Mouse (Mus musculus) liver, adult 2 months (tissue): ENCODE results near the gene Mlip. TPM values are rescaled to one million over a fixed set of nuclear protein-coding genes. Genes with fewer than 3 reads are reported as not detected.

Experiments
- DNase-seq: peaks from one replicate; pipeline ENCODE4 v3.0.0-alpha.2; 2011; ENCODE audit warnings: low read depth, low spot score; ENCODE audit errors: extremely low read depth
- H3K27ac ChIP-seq: fragments of 200-500 bp; replicated peaks from 2 replicates; pipeline ENCODE4 v1.5.1; 2012; ENCODE audit warnings: low read depth, mild to moderate bottlenecking, control low read depth, inconsistent platforms, low read length; ENCODE audit not compliant: insufficient read depth
- H3K27me3 ChIP-seq: fragments of 200-500 bp; 2 replicates; pipeline ENCODE4 v1.6.1; 2012; ENCODE audit warnings: mild to moderate bottlenecking, moderate library complexity, low read length, inconsistent platforms; ENCODE audit not compliant: control insufficient read depth, insufficient read depth
- H3K36me3 ChIP-seq: fragments of 200-500 bp; 2 replicates; pipeline ENCODE4 v1.6.1; 2012; ENCODE audit warnings: low read length, inconsistent platforms; ENCODE audit not compliant: control insufficient read depth, insufficient read depth
- H3K4me1 ChIP-seq: fragments of 200-500 bp; 2 replicates; pipeline ENCODE4 v1.6.1; 2011; ENCODE audit warnings: low read length; ENCODE audit not compliant: control insufficient read depth, insufficient read depth
- H3K4me3 ChIP-seq: fragments of 200-500 bp; 2 replicates; pipeline ENCODE4 v1.5.1; 2011; ENCODE audit warnings: low read depth, mild to moderate bottlenecking, control low read depth, low read length, moderate library complexity; ENCODE audit not compliant: insufficient read depth
- H3K79me2 ChIP-seq: fragments of 200-500 bp; 2 replicates; pipeline ENCODE4 v1.6.1; 2012; ENCODE audit warnings: inconsistent platforms, mild to moderate bottlenecking, low read length, moderate library complexity; ENCODE audit not compliant: control insufficient read depth, insufficient read depth
- H3K9ac ChIP-seq: fragments of 200-500 bp; 2 replicates; pipeline ENCODE4 v1.6.1; 2012; ENCODE audit warnings: low read depth, mild to moderate bottlenecking, control low read depth, inconsistent platforms, low read length
- CTCF ChIP-seq: fragments of 200-500 bp; IDR thresholded peaks from 2 replicates; pipeline ENCODE4 v1.5.1; 2011; ENCODE audit warnings: low read depth, low read length, control low read depth
- POLR2A ChIP-seq: fragments of 200-500 bp; IDR thresholded peaks from 2 replicates; pipeline ENCODE4 v1.6.1; 2011; ENCODE audit warnings: low read length, control low read depth; ENCODE audit not compliant: insufficient read depth; ENCODE audit errors: extremely low read depth
- WGBS: fragments of 180-500 bp; shearing (Covaris S2); methylation state at CpG from one replicate; pipeline ENCODE4 v1.1.7; 2018; 5-methylcytosine and 5-hydroxymethylcytosine counted together
- polyA plus RNA-seq: library from polyadenylated mRNA; depleted of rRNA; stranded (reverse); fragments of >200 nt; gene quantifications from 2 replicates; pipeline ENCODE4 v1.2.3, GENCODE M21; 2012
- total RNA-seq: library from RNA; depleted of rRNA; stranded (reverse); fragments of >200 nt; gene quantifications from 2 replicates; pipeline ENCODE4 v1.2.3, GENCODE M21; 2014

Mlip gene
- total and polyA plus RNA-seq, 2 experiments, result not detected

- H3K4me3 ChIP-seq, result no peak overlapping the region
- no peaks in the 10 kb centered on the region for H3K36me3 ChIP-seq
- H3K9ac ChIP-seq, result no peak overlapping the region
- H3K79me2 ChIP-seq, result no peaks in the 10 kb centered on the region
- TF ChIP-seq POLR2A, result no peak
- TF ChIP-seq CTCF, result no peak
- DNase-seq, result no peak
- 76% methylated on average over 8 of the region's 8 CpGs for WGBS
- no peaks in the 10 kb centered on the region for H3K4me1 ChIP-seq
- H3K27me3 ChIP-seq, result no peaks in the 10 kb centered on the region
- H3K27ac ChIP-seq, result no peak overlapping the region
These were observed 36.2 kb upstream of the Mlip start for GRCm38 (mm10) chr9:77388956-77389355.

- Histone ChIP-seq H3K27ac (no peak overlapping the region), H3K4me1 (no peaks in the 10 kb centered on the region), H3K4me3 (no peak overlapping the region), H3K79me2 (no peaks in the 10 kb centered on the region), H3K27me3 (no peaks in the 10 kb centered on the region), H3K36me3 (no peaks in the 10 kb centered on the region), H3K9ac (no peak overlapping the region)
- no peak for DNase-seq
- 32% methylated on average over 1 of the region's 1 CpGs for WGBS
- no peak for TF ChIP-seq CTCF
- TF ChIP-seq POLR2A, result no peak
These were observed 34.0 kb upstream of the Mlip start for GRCm38 (mm10) chr9:77386751-77387150.

- Histone ChIP-seq H3K9ac (no peak overlapping the region), H3K27ac (no peak overlapping the region), H3K27me3 (no peaks in the 10 kb centered on the region), H3K36me3 (no peaks in the 10 kb centered on the region), H3K79me2 (no peaks in the 10 kb centered on the region), H3K4me3 (no peak overlapping the region), H3K4me1 (no peaks in the 10 kb centered on the region)
- TF ChIP-seq POLR2A (no peak), CTCF (no peak)
- no peak for DNase-seq
- WGBS, result 86% methylated on average over 12 of the region's 12 CpGs
These were observed 32.8 kb upstream of the Mlip start for GRCm38 (mm10) chr9:77385611-77386010.

- Histone ChIP-seq H3K27ac (no peak overlapping the region), H3K27me3 (no peaks in the 10 kb centered on the region), H3K4me3 (no peak overlapping the region), H3K36me3 (no peaks in the 10 kb centered on the region), H3K79me2 (no peaks in the 10 kb centered on the region), H3K4me1 (no peaks in the 10 kb centered on the region), H3K9ac (no peak overlapping the region)
- TF ChIP-seq CTCF (no peak), POLR2A (no peak)
- DNase-seq, result no peak
- 78% methylated on average over 9 of the region's 9 CpGs for WGBS
These were observed 31.9 kb upstream of the Mlip start for GRCm38 (mm10) chr9:77384651-77385050.

GRCm38 (mm10) chr9:77383951-77384350 is 31.2 kb upstream of the Mlip start:
- TF ChIP-seq POLR2A, result no peak
- TF ChIP-seq CTCF, result no peak
- H3K27me3 ChIP-seq, result no peaks in the 10 kb centered on the region
- H3K27ac ChIP-seq, result no peak overlapping the region
- DNase-seq, result no peak
- no peaks in the 10 kb centered on the region for H3K4me1 ChIP-seq
- no peaks in the 10 kb centered on the region for H3K36me3 ChIP-seq
- 75% methylated on average over 4 of the region's 4 CpGs for WGBS
- H3K4me3 ChIP-seq, result no peak overlapping the region
- H3K9ac ChIP-seq, result no peak overlapping the region
- H3K79me2 ChIP-seq, result no peaks in the 10 kb centered on the region

- H3K79me2 ChIP-seq, result no peaks in the 10 kb centered on the region
- H3K4me3 ChIP-seq, result no peak overlapping the region
- DNase-seq, result no peak
- no peaks in the 10 kb centered on the region for H3K27me3 ChIP-seq
- H3K36me3 ChIP-seq, result no peaks in the 10 kb centered on the region
- no peaks in the 10 kb centered on the region for H3K4me1 ChIP-seq
- no peak overlapping the region for H3K27ac ChIP-seq
- no peak for TF ChIP-seq CTCF
- TF ChIP-seq POLR2A, result no peak
- H3K9ac ChIP-seq, result no peak overlapping the region
- 77% methylated on average over 3 of the region's 3 CpGs for WGBS
These were observed 29.7 kb upstream of the Mlip start for GRCm38 (mm10) chr9:77382514-77382913.
